Mouse (Mus musculus) testis, adult 2 months (tissue): ENCODE results near the gene Fmo1. TPM values are rescaled to one million over a fixed set of nuclear protein-coding genes. Genes with fewer than 3 reads are reported as not detected.

Experiments
- H3K27ac ChIP-seq: fragments of 200-500 bp; 2 replicates; pipeline ENCODE4 v1.5.1; 2012; ENCODE audit warnings: low read depth, low read length; ENCODE audit not compliant: control insufficient read depth, insufficient read depth
- H3K27me3 ChIP-seq: fragments of 200-500 bp; 2 replicates; pipeline ENCODE4 v1.6.1; 2012; ENCODE audit warnings: mild to moderate bottlenecking, low read length, moderate library complexity; ENCODE audit not compliant: control insufficient read depth, insufficient read depth
- H3K36me3 ChIP-seq: fragments of 200-500 bp; 2 replicates; pipeline ENCODE4 v1.6.1; 2012; ENCODE audit warnings: mild to moderate bottlenecking, low read length; ENCODE audit not compliant: control insufficient read depth, insufficient read depth
- H3K4me1 ChIP-seq: fragments of 200-500 bp; 2 replicates; pipeline ENCODE4 v1.6.1; 2012; ENCODE audit warnings: low read length; ENCODE audit not compliant: control insufficient read depth, insufficient read depth
- H3K4me3 ChIP-seq: fragments of 200-500 bp; 2 replicates; pipeline ENCODE4 v1.5.1; 2012; ENCODE audit warnings: low read depth, mild to moderate bottlenecking, low read length, moderate library complexity, mixed read lengths; ENCODE audit not compliant: control insufficient read depth
- CTCF ChIP-seq: fragments of 200-500 bp; IDR thresholded peaks from 2 replicates; pipeline ENCODE4 v1.5.1; 2012; ENCODE audit warnings: low read depth, mild to moderate bottlenecking, inconsistent platforms, low read length, moderate library complexity; ENCODE audit not compliant: control insufficient read depth, insufficient read depth, insufficient replicate concordance
- POLR2A ChIP-seq: fragments of 200-500 bp; IDR thresholded peaks from 2 replicates; pipeline ENCODE4 v1.6.1; 2012; ENCODE audit warnings: low read depth, mild to moderate bottlenecking, inconsistent platforms, low read length, moderate library complexity; ENCODE audit not compliant: control insufficient read depth
- polyA plus RNA-seq: library from polyadenylated mRNA; depleted of rRNA; stranded (reverse); fragments of >200 nt; gene quantifications from 2 replicates; pipeline ENCODE4 v1.2.3, GENCODE M21; 2012

The Fmo1 gene
- polyA plus RNA-seq, 1 experiment: 2.9 TPM

DNA sequence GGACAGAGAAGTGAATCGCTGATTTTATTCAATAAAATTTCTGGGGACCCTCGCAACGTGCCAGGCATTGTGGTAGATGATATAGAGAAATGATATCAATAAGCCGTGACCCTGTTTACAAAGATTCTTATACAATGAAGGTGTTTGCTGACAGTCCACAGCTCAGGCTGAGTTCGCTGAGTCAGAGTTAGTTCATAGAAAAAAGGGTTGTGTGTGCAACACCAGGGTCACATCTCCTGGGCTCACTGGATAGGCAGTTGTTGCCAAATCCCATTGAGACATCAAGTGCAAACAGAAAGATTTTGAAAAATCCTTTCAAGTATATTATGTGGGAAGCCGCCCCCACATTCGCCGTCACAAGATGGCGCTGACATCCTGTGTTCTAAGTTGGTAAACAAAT is 26.2 kb downstream of the Fmo1 start:
- Histone ChIP-seq H3K4me1 (no peaks in the 10 kb centered on the region), H3K36me3 (no peaks in the 10 kb centered on the region), H3K4me3 (no peak overlapping the region), H3K27ac (no peak overlapping the region), H3K27me3 (no peaks in the 10 kb centered on the region)
- TF ChIP-seq CTCF (no peak), POLR2A (no peak)

DNA sequence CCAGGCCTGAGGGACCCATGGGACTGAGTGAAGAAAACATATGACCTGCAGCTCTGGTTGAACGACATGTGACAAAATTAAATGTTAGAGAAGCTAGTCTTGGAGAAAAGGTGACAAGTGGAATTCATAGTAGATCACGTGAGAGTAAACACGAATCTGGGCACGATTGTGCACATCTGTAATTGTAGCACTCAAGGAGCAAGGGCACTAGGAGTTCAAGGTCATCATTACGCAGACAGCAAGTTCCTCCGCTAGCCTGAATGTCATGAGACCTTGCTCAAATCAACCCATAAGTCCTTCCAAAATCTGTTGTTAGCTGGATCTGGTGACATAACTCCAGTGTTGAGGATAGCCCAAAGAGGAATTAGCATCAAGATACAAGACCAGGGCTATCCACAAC is 27.4 kb downstream of the Fmo1 start:
- Histone ChIP-seq H3K4me3 (no peak overlapping the region), H3K4me1 (no peaks in the 10 kb centered on the region), H3K27ac (no peak overlapping the region), H3K36me3 (no peaks in the 10 kb centered on the region), H3K27me3 (no peaks in the 10 kb centered on the region)
- TF ChIP-seq CTCF: no peak

DNA sequence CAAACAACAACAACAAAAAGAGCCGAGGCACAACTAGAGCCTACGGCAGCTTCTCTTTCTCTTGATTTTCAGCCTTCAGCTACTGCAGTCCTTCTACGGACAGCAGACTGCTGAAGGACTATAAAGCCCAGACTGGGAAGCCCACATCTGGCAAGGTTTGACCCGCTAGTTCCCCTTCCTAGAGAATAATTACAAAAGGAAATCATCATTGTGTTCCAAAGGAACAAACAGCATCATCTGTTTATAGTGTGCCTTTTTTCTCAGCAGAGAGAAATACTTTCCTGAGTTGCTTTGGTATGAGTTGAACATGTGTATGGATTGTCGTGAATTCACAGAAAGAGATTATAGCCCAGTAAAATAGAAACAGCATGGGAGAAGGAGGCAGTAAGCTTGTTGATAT is 32.1 kb downstream of the Fmo1 start:
- no peaks in the 10 kb centered on the region for H3K27me3 ChIP-seq
- 0 out of 2 replicates have a peak, but pooled peaks cover 2% of the 10 kb centered on the region for H3K4me1 ChIP-seq
- H3K36me3 ChIP-seq: no peaks in the 10 kb centered on the region
- H3K4me3 ChIP-seq: no peak overlapping the region
- no peak overlapping the region for H3K27ac ChIP-seq
- TF ChIP-seq POLR2A (no peak), CTCF (no peak)

DNA sequence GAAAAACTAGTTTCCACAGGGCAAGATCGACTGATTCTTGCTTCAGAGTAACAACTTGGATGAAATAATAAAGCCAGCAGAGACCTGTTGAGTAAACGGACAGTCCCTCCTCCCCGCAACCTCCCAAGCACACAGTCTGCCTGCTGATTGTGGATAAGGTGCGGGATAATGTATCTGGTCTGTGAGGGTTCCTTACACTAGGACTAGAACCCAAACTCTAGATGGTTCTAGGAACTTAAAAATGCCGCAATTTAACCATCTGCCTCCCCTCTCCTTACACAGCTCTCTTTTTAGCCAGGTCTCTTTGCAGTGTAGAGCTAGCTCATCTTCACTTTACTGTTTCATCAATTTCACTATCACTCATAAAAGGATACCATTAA is 33.8 kb downstream of the Fmo1 start:
- 0 out of 2 replicates have a peak, but pooled peaks cover 2% of the 10 kb centered on the region for H3K4me1 ChIP-seq
- H3K36me3 ChIP-seq: no peaks in the 10 kb centered on the region
- H3K27me3 ChIP-seq: no peaks in the 10 kb centered on the region
- TF ChIP-seq POLR2A (no peak), CTCF (no peak)
- H3K4me3 ChIP-seq: no peak overlapping the region
- H3K27ac ChIP-seq: no peak overlapping the region

DNA sequence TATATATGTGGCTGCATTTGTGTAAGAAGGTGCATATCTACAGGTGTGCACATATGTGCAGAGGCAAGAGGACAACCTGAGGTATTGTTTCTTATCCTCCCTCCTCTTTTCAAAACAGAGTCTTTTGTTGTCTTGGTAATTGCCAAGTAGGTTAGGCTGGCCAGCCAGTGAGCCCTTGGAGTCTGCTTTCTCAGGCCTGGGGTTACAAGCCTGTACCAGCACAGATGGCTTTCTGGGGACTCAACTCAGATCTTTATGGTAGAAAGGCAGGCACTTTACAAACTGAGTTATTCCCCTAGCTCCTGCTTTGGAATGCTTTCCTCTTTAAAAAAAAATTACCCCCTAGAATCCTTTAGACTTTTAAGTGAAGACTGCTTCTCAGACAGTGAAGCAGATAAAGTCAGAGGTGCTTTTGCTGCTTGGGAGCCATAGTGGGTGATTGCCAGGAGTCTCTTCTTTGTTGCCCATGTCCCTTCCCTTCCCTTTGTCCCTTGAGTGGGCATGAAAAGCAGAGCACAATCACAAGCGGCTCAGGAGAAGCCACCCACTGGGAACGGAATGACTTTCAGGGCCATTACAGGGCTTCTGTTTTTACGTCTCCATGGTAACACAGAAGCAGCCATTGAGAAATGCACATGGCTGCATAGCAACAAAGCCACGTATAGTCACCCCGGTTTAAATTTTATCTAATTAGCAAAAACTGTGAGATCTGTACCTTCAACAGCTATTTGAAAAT is 34.4 kb downstream of the Fmo1 start:
- Histone ChIP-seq H3K36me3 (no peaks in the 10 kb centered on the region), H3K4me3 (no peak overlapping the region), H3K27me3 (no peaks in the 10 kb centered on the region), H3K4me1 (0 out of 2 replicates have a peak, but pooled peaks cover 2% of the 10 kb centered on the region), H3K27ac (no peak overlapping the region)
- no peak for TF ChIP-seq POLR2A
- TF ChIP-seq CTCF: no peak

DNA sequence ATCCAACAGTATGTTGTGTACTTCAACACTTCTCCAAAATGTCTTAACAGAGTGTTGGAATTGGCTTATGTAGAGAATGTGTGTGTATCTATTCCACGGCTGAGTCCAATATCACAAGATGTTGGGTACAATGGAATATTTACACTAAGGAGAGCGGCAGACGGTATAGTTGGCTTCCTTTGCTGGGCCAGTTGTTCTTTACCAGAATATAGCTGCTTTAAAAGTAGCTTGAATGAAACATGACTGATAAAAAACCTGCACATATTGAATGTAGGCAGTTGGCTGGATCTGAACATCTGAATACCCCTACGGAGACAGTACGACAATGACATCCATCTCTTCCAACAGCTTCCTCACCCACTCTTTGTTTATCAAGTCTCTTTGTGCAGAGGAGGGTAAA is 47.1 kb downstream of the Fmo1 start:
- TF ChIP-seq POLR2A (no peak), CTCF (no peak)
- no peak overlapping the region for H3K27ac ChIP-seq
- H3K4me1 ChIP-seq: no peaks in the 10 kb centered on the region
- no peaks in the 10 kb centered on the region for H3K27me3 ChIP-seq
- no peak overlapping the region for H3K4me3 ChIP-seq
- H3K36me3 ChIP-seq: no peaks in the 10 kb centered on the region

DNA sequence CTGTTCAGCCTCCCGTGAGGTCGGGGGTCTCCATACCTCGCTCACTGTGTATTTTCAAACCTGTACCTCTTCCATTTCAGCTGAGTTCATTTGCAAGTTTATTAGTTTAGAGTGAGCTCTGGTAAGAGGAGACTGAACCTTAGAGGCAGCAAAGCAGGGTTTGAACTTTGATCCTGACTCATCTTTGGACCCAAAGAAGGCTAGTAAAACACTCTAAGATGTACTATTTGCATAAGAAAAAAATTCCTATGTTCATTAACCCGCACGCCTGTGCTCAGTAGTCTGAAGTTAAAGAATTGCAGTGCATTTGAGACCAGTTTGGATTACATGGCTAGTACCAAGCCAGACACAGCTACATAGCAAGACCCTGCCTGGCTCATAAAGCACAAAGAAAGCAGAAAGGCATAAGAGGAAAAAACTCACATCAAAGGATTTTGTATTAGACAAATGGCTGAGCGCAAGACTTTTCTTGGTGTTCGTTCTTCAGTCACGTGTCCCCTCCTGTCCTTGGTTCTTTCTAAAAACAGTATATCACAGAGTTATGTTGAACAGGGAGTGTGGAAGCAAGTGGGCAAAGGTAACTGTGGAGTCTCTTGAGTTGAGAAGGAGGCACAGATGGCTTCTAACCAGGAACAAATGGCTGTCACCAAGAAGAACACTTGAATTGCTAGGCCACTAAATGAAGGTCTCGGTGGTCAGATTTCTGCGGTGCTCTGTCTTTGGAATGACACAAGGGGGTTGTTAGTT is 50.9 kb downstream of the Fmo1 start:
- Histone ChIP-seq H3K4me1 (peaks cover 2% of the 10 kb centered on the region; the same call in 1 of the 2 replicates), H3K36me3 (no peaks in the 10 kb centered on the region), H3K27me3 (no peaks in the 10 kb centered on the region), H3K4me3 (no peak overlapping the region), H3K27ac (no peak overlapping the region)
- no peak for TF ChIP-seq CTCF
- TF ChIP-seq POLR2A: no peak
